Mouse (Mus musculus) embryonic facial prominence, embryonic 15.5 days (tissue): Measurements from ENCODE around the gene Tcerg1l. TPM values are rescaled to one million over a fixed set of nuclear protein-coding genes. Genes with fewer than 3 reads are reported as not detected.

Experiments used
- ATAC-seq: fragments of 200-750 bp; cut with Nextera tagmentation; 2 replicates; pipeline ENCODE4 v1.8.0; 2017; ENCODE audit warnings: low read depth, moderate TSS enrichment; ENCODE audit not compliant: insufficient number of reproducible peaks, low FRiP score, low TSS enrichment
- H3K27ac ChIP-seq: fragments of 300-500 bp; sonication (generic); replicated peaks from 2 replicates; pipeline ENCODE4 v1.5.1; 2015; ENCODE audit warnings: mild to moderate bottlenecking, inconsistent platforms
- H3K27me3 ChIP-seq: fragments of 300-500 bp; sonication (generic); 2 replicates; pipeline ENCODE4 v1.6.1; 2015; ENCODE audit warnings: inconsistent platforms
- H3K36me3 ChIP-seq: fragments of 300-500 bp; sonication (generic); 2 replicates; pipeline ENCODE4 v1.6.1; 2015; ENCODE audit warnings: mild to moderate bottlenecking, inconsistent platforms
- H3K4me1 ChIP-seq: fragments of 300-500 bp; sonication (generic); 2 replicates; pipeline ENCODE4 v1.6.1; 2015; ENCODE audit warnings: inconsistent platforms
- H3K4me2 ChIP-seq: fragments of 300-500 bp; sonication (generic); replicated peaks from 2 replicates; pipeline ENCODE4 v1.6.1; 2015; ENCODE audit warnings: mild to moderate bottlenecking, inconsistent platforms
- H3K4me3 ChIP-seq: fragments of 300-500 bp; sonication (generic); replicated peaks from 2 replicates; pipeline ENCODE4 v1.5.1; 2015; ENCODE audit warnings: mild to moderate bottlenecking, inconsistent platforms
- H3K9ac ChIP-seq: fragments of 300-500 bp; sonication (generic); 2 replicates; pipeline ENCODE4 v1.6.1; 2015; ENCODE audit warnings: inconsistent platforms
- H3K9me3 ChIP-seq: fragments of 300-500 bp; sonication (generic); replicated peaks from 2 replicates; pipeline ENCODE4 v1.6.1; 2016; ENCODE audit warnings: inconsistent platforms
- WGBS: fragments of 180-500 bp; shearing (Covaris S2); methylation state at CpG from one replicate; pipeline ENCODE4 v1.1.7; 2015; 5-methylcytosine and 5-hydroxymethylcytosine counted together
- polyA plus RNA-seq: library from polyadenylated mRNA; unstranded; fragments of >200 nt; fragmentation: Nextera tagmentation; extraction: Ambion mirVana; gene quantifications from 2 replicates; pipeline ENCODE4 v1.2.1, GENCODE M21; 2015

The Tcerg1l gene
- polyA plus RNA-seq, 1 experiment from 2014 or later: 0.88 TPM

DNA sequence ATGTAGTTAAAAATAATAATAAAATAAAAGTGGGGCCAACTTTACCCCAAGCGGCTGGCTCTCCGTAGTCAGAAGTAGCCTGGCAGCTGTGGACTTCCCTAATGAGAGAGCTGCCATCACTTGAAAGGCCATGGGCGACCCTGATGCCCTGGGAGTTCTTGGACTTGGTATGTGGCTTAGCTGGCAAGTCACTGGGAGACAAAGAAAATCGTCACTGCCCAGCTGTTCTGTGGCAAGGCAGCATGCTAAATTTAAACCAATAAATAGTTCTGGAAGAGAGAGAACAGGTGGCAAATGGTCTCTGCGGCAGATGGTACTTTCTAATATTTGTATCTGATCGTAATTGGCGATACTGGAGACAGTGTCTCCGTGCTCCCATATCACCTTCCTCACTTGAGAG lies 40.1 kb downstream of the Tcerg1l start:
- ATAC-seq: no peak
- no peak overlapping the region for H3K4me3 ChIP-seq
- 0 out of 2 replicates have a peak, but pooled peaks cover 6% of the 10 kb centered on the region for H3K4me1 ChIP-seq
- no peak overlapping the region for H3K4me2 ChIP-seq
- H3K9me3 ChIP-seq: no peaks in the 10 kb centered on the region
- H3K36me3 ChIP-seq: no peaks in the 10 kb centered on the region
- no peaks in the 10 kb centered on the region for H3K27me3 ChIP-seq
- no peak overlapping the region for H3K27ac ChIP-seq
- no peak overlapping the region for H3K9ac ChIP-seq
- WGBS: 67% methylated on average over 8 of the region's 8 CpGs

DNA sequence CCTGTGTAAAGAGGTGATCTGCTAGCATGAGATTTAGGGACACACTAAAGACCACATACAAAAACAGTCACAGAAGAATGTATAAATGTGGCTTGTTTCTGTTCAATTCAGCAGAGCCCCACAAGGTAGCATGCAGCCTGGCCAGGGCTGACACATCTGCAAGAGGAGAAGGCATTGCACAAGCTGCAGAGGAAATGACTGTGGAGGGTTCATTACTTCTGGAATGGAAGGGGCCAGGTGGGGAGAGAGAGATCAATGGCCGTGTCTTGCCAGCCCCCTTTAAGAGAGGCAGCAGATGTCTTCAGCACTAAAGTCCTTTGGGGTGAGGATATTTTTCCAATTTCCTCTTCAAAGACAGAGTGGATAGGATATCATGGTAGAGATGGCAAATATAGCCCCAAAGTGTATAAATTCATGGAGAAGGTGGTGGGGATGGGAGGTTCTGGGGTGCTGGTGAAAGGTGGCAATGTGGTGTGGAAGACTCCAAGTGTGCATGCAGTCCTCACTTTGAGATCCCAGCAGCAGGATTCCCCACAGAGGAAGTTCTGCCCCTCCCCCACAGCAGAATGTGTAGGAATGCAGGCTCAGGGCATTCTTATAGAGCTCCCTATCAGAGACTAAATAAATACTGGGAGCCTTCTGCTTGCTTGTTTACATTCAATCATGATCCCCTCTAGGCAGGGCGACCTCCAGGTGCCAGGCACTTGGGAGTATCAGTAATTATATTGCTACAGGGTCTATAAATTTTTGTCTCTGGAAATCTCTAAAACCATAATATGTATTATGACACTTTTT lies 40.7 kb downstream of the Tcerg1l start:
- 23% methylated on average over 2 of the region's 2 CpGs for WGBS
- Histone ChIP-seq H3K9me3 (no peaks in the 10 kb centered on the region), H3K4me3 (no peak overlapping the region), H3K27ac (no peak overlapping the region), H3K4me1 (0 out of 2 replicates have a peak, but pooled peaks cover 6% of the 10 kb centered on the region), H3K4me2 (no peak overlapping the region), H3K27me3 (no peaks in the 10 kb centered on the region), H3K9ac (no peak overlapping the region), H3K36me3 (no peaks in the 10 kb centered on the region)
- no peak for ATAC-seq

DNA sequence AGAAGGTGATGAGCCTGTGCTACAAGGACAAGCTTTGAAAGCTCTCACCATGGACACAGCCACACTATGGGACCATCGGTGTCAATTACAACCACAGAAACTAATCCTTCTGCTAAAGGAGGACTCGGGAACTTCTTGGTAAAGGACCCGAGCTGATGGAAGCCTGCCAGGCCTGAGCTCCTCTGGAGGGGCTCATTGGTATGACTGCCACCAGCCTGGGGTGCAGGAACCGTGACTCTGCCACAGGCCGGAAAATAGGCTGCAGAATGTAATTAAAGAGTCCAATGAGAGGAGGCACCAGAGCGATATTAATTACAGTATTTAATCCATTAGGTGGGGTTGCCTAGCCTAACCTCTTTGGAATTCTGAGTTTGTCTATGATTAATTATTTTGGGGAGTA lies 52.1 kb downstream of the Tcerg1l start:
- WGBS: 63% methylated on average over 6 of the region's 6 CpGs
- ATAC-seq: no peak
- H3K27me3 ChIP-seq: no peaks in the 10 kb centered on the region
- H3K9ac ChIP-seq: no peak overlapping the region
- no peak overlapping the region for H3K4me3 ChIP-seq
- H3K36me3 ChIP-seq: no peaks in the 10 kb centered on the region
- H3K4me1 ChIP-seq: no peaks in the 10 kb centered on the region
- H3K27ac ChIP-seq: no peak overlapping the region
- no peak overlapping the region for H3K4me2 ChIP-seq
- no peaks in the 10 kb centered on the region for H3K9me3 ChIP-seq

DNA sequence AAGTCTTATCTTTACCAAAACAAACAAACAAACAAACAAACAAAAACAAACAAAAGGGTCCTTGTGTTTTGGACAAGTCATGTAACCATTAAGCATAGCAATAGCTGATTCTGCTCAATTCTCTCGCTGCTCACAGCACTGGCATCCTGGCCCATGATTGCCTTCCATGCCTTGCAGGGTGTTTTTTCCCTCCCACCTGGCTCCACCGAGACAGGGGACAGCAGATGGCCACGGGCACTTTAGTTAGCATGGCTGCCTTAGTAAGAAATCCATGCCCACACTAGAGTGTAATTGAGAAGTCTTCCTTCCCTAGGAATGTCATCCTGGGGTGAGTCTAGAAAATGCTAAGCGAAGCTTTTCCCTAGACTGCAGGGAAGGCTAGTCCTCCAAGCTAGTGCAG lies 59.1 kb downstream of the Tcerg1l start:
- H3K27ac ChIP-seq: no peak overlapping the region
- H3K4me1 ChIP-seq: no peaks in the 10 kb centered on the region
- no peaks in the 10 kb centered on the region for H3K27me3 ChIP-seq
- ATAC-seq: no peak
- WGBS: 43% methylated on average over 4 of the region's 4 CpGs
- no peak overlapping the region for H3K4me3 ChIP-seq
- no peaks in the 10 kb centered on the region for H3K36me3 ChIP-seq
- no peaks in the 10 kb centered on the region for H3K9me3 ChIP-seq
- H3K4me2 ChIP-seq: no peak overlapping the region
- H3K9ac ChIP-seq: no peak overlapping the region

DNA sequence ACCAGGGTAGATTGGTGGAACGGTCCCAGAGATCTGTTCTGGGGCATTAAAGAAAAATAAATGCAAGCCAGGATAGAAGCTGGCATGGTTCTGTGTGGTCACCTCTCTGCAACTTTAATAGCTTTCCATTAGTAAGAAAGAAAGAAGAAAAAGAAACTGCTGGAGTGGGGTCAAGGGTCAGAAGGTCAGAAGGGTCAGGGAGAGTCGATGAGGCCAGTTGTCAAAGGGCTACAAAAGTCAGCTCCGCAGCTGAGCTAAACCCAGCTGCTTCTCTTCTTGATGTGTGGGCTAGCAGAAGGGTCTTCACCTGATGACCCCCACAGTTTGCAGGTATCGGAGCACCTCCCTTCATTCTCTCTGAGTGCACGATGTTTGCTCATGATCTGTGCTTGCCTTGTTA lies 59.6 kb downstream of the Tcerg1l start:
- no peak overlapping the region for H3K4me2 ChIP-seq
- 39% methylated on average over 5 of the region's 5 CpGs for WGBS

DNA sequence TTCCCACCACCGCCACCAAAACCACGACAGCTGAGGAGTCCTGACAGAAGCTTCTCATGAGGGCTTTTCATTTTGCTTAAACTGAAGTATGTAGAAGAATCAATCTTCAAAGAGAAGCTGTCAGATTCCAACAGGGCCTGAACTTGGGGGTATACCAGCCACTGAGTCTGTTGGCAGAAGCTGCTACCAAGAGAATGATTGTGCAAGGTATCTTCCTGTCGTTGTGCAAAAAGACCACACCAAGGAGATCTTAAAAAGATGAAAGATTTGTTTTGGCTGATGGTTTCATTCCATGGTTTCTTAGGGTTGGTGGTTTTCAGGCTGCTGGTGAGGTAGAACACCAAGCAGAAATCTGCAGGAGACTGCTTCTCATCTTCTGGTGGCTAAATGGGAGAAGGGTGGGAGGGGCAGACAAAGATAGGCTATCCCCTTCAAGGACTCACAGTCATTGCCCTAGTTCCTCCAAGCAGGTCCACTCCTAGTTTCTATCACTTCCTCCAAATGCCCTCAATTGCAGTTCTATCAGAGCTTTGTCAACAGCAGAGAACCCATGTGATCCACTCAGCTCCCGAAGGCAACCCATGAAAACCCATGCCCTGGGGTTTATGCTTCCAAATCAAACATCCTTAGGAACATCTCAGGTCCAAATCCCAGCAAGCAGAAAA lies 64.9 kb downstream of the Tcerg1l start:
- Histone ChIP-seq H3K9ac (no peak overlapping the region), H3K4me3 (no peak overlapping the region), H3K9me3 (no peaks in the 10 kb centered on the region), H3K27me3 (no peaks in the 10 kb centered on the region), H3K4me1 (no peaks in the 10 kb centered on the region), H3K4me2 (no peak overlapping the region), H3K27ac (no peak overlapping the region), H3K36me3 (no peaks in the 10 kb centered on the region)
- WGBS: 82% methylated on average over 4 of the region's 4 CpGs
- ATAC-seq: no peak

More for the DNA sequence above, 59.6 kb downstream of the Tcerg1l start:
- no peak for ATAC-seq
- H3K4me3 ChIP-seq: no peak overlapping the region
- no peak overlapping the region for H3K9ac ChIP-seq
- H3K4me1 ChIP-seq: no peaks in the 10 kb centered on the region
- no peaks in the 10 kb centered on the region for H3K36me3 ChIP-seq
- H3K27ac ChIP-seq: no peak overlapping the region
- H3K27me3 ChIP-seq: no peaks in the 10 kb centered on the region
- H3K9me3 ChIP-seq: no peaks in the 10 kb centered on the region

DNA sequence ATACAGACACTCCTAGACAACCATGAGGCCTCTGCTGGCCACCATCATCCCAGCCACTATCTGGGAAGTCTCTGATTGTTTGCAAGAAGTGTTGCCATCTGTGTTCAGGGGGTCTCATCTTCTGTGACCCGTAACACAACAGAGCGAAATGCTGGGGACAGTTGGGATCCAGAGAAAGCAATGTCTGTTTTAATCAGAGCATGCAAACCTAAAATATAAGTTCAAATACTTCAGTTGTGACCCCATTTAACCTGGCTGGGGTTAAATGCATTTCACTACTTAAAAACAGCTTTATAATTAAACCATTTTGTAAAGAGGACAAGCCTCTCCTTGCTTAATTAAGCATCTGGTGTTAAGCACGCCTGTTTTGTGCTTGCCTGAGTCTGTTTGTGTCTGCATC lies 66.3 kb downstream of the Tcerg1l start:
- Histone ChIP-seq H3K27me3 (no peaks in the 10 kb centered on the region), H3K4me1 (no peaks in the 10 kb centered on the region), H3K27ac (no peak overlapping the region), H3K4me3 (no peak overlapping the region), H3K36me3 (no peaks in the 10 kb centered on the region), H3K4me2 (no peak overlapping the region), H3K9ac (no peak overlapping the region), H3K9me3 (no peaks in the 10 kb centered on the region)
- no peak for ATAC-seq
- 65% methylated on average over 3 of the region's 3 CpGs for WGBS

DNA sequence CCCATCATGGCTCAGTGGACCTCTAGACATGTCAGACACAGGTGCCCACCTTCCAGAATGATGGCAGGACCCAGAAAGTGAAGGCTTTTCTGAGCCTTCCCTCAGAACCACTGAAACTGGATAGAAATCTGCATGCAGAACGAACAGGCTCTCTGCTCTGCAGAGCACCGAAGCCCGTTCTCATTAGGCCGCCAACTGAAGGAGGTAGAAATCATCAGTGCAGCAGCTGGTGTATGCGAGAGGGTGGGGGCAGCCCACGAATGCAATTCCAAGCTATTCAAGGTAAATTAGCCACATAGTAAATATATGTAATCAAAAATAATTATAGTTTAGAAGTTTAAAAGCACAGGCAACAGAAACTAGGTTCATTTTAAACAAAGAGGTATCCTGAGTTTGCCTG lies 68.9 kb downstream of the Tcerg1l start:
- Histone ChIP-seq H3K27me3 (no peaks in the 10 kb centered on the region), H3K9me3 (no peaks in the 10 kb centered on the region), H3K4me2 (no peak overlapping the region), H3K36me3 (no peaks in the 10 kb centered on the region), H3K4me3 (no peak overlapping the region), H3K27ac (no peak overlapping the region), H3K9ac (no peak overlapping the region), H3K4me1 (no peaks in the 10 kb centered on the region)
- WGBS: 59% methylated on average over 6 of the region's 6 CpGs
- no peak for ATAC-seq

DNA sequence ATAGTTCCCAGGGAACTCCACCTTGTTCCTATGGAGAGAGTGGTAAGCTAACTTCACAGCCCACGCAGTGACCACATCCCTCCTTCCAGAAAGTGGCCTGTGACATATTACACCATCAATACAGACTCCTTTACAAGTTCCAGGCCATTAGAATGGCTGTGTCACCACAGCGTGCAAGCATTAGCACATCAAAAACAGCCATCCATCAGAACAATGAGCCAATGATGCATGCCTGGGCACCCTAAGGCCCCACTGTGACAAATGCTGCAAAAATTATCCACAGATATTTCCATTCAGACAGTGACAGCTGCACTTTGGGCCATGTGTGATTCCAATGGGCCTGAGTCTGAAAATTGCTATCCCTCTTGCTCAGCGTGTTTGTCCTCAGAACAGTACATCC lies 70.8 kb downstream of the Tcerg1l start:
- Histone ChIP-seq H3K27ac (no peak overlapping the region), H3K9me3 (no peaks in the 10 kb centered on the region), H3K4me3 (no peak overlapping the region), H3K4me1 (no peaks in the 10 kb centered on the region), H3K27me3 (no peaks in the 10 kb centered on the region), H3K4me2 (no peak overlapping the region), H3K36me3 (no peaks in the 10 kb centered on the region), H3K9ac (no peak overlapping the region)
- 57% methylated on average over 3 of the region's 3 CpGs for WGBS
- ATAC-seq: no peak

DNA sequence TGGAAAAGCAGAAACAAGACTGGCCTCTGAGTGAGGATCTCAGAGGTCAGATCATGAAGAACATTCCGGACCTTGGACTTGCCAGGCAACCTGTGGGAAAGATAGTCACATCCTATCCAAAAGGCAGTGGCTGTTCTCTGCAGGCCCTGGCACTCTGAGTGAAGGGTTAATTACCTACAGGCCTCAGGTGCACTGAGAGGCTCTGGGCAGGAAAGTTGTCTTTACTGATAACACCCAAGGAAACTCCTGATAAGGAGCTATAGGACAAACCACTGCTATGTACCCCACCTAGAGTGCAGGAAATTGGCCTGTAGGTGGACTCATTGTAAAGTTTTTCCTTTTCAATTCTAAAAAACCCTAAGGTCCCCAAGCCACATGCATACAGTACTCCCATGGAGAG lies 83.8 kb downstream of the Tcerg1l start:
- Histone ChIP-seq H3K27me3 (no peaks in the 10 kb centered on the region), H3K4me1 (no peaks in the 10 kb centered on the region), H3K9me3 (no peaks in the 10 kb centered on the region), H3K4me3 (no peak overlapping the region), H3K9ac (no peak overlapping the region), H3K4me2 (no peak overlapping the region), H3K27ac (no peak overlapping the region), H3K36me3 (no peaks in the 10 kb centered on the region)
- ATAC-seq: no peak
- 92% methylated on average over 1 of the region's 1 CpGs for WGBS

DNA sequence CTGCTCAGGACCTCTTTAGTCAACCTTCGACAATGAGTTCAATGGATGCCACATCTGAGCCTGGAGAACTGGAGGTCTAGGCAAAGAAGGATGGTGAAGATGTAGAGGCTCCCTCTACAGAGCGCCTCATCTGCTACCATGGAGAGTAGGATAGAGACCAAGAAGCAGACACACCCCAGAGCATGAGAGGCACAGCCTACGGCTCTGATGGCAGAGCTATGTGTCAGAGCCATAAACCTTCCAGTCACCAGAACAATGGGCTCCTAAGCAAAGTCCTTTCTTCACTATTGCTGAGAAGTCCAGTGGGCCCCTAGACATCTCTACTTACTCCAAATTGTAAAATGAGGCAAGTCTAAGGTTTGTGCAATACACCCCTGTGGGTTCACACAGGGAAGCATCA lies 91.4 kb downstream of the Tcerg1l start:
- Histone ChIP-seq H3K4me3 (no peak overlapping the region), H3K27me3 (no peaks in the 10 kb centered on the region), H3K9me3 (no peaks in the 10 kb centered on the region), H3K9ac (no peak overlapping the region), H3K4me2 (no peak overlapping the region), H3K27ac (no peak overlapping the region), H3K36me3 (no peaks in the 10 kb centered on the region), H3K4me1 (no peaks in the 10 kb centered on the region)
- no peak for ATAC-seq
- WGBS: 87% methylated on average over 3 of the region's 3 CpGs

DNA sequence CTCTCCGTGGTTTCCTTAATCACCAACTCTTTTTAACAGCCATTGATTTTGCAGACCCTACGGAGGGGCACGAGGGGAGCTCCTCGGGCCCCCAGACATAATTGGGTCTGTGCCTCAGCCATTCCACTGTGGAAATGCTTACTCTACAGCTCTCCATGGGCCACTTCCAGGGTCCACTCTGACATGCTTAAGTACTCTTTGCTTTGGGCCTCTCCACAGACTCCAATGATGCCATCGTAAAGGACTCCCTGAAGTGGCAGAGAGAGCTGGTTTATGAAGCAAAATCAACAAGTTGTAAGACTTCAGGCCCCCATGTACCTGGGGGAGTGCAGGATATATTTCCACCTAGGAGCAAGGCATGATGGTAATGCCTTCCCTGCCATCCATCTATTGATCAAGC lies 112.7 kb downstream of the Tcerg1l start:
- Histone ChIP-seq H3K4me3 (no peak overlapping the region), H3K27ac (no peak overlapping the region), H3K4me1 (no peaks in the 10 kb centered on the region), H3K27me3 (no peaks in the 10 kb centered on the region), H3K9ac (no peak overlapping the region), H3K4me2 (no peak overlapping the region), H3K9me3 (no peaks in the 10 kb centered on the region), H3K36me3 (no peaks in the 10 kb centered on the region)
- no peak for ATAC-seq
- WGBS: 85% methylated on average over 5 of the region's 5 CpGs
